Mouse (Mus musculus) embryonic facial prominence, embryonic 11.5 days (tissue): ENCODE measurements around the gene Tes. TPM values are rescaled to one million over a fixed set of nuclear protein-coding genes. Genes with fewer than 3 reads are reported as not detected.

Experiments
- ATAC-seq: fragments of 200-750 bp; cut with Nextera tagmentation; replicated peaks from 2 replicates; pipeline ENCODE4 v1.8.0; 2017; ENCODE audit warnings: low read depth; ENCODE audit not compliant: insufficient number of reproducible peaks, low FRiP score, low TSS enrichment
- DNase-seq: peaks from one replicate; pipeline ENCODE4 v3.0.0-alpha.2; 2015; ENCODE audit warnings: low spot score
- H3K27ac ChIP-seq: fragments of 300-500 bp; sonication (generic); replicated peaks from 2 replicates; pipeline ENCODE4 v1.5.1; 2014; ENCODE audit warnings: mild to moderate bottlenecking, low read depth, low read length, control low read depth
- H3K27me3 ChIP-seq: fragments of 300-500 bp; sonication (generic); 2 replicates; pipeline ENCODE4 v1.6.1; 2014; ENCODE audit warnings: mild to moderate bottlenecking, low read length, moderate library complexity, mixed read lengths; ENCODE audit not compliant: control insufficient read depth, insufficient read depth
- H3K36me3 ChIP-seq: fragments of 300-500 bp; sonication (generic); replicated peaks from 2 replicates; pipeline ENCODE4 v1.6.1; 2014; ENCODE audit warnings: low read depth, mild to moderate bottlenecking, low read length, moderate library complexity, mixed read lengths; ENCODE audit not compliant: control insufficient read depth, insufficient read depth
- H3K4me1 ChIP-seq: fragments of 300-500 bp; sonication (generic); 2 replicates; pipeline ENCODE4 v1.6.1; 2014; ENCODE audit warnings: low read length, mixed read lengths; ENCODE audit not compliant: control insufficient read depth, insufficient read depth
- H3K4me2 ChIP-seq: fragments of 300-500 bp; sonication (generic); 2 replicates; pipeline ENCODE4 v1.6.1; 2014; ENCODE audit warnings: low read depth, mild to moderate bottlenecking, control low read depth, low read length, moderate library complexity
- H3K4me3 ChIP-seq: fragments of 300-500 bp; sonication (generic); 2 replicates; pipeline ENCODE4 v1.5.1; 2014; ENCODE audit warnings: low read depth, low read length, control low read depth
- H3K9ac ChIP-seq: fragments of 300-500 bp; sonication (generic); replicated peaks from 2 replicates; pipeline ENCODE4 v1.6.1; 2014; ENCODE audit warnings: mild to moderate bottlenecking, control low read depth, low read length
- H3K9me3 ChIP-seq: fragments of 300-500 bp; sonication (generic); replicated peaks from 2 replicates; pipeline ENCODE4 v1.6.1; 2016; ENCODE audit warnings: mild to moderate bottlenecking, low read length, inconsistent platforms, mixed read lengths; ENCODE audit not compliant: control insufficient read depth
- WGBS: fragments of 180-500 bp; shearing (Covaris S2); extraction: QIAGEN DNeasy Blood & Tissue Kit; methylation state at CpG from one replicate; pipeline ENCODE4 v1.1.7; 2014; 5-methylcytosine and 5-hydroxymethylcytosine counted together
- polyA plus RNA-seq: library from polyadenylated mRNA; unstranded; fragments of >200 nt; fragmentation: Nextera tagmentation; extraction: Ambion mirVana; gene quantifications from 2 replicates; pipeline ENCODE4 v1.2.1, GENCODE M21; 2014

The Tes gene
- polyA plus RNA-seq, 1 experiment from 2014 or later = 130 TPM

- H3K4me1 ChIP-seq = no peaks in the 10 kb centered on the region
- no peaks in the 10 kb centered on the region for H3K36me3 ChIP-seq
- no peaks in the 10 kb centered on the region for H3K27me3 ChIP-seq
- H3K27ac ChIP-seq = no peak overlapping the region
- DNase-seq = no peak
- H3K4me2 ChIP-seq = no peak overlapping the region
- ATAC-seq = no peak
- H3K4me3 ChIP-seq = no peak overlapping the region
- whole genome bisulfite sequencing = 90% methylated on average over 4 of the region's 4 CpGs
- no peaks in the 10 kb centered on the region for H3K9me3 ChIP-seq
- H3K9ac ChIP-seq = no peak overlapping the region
Observed at GRCm38 (mm10) chr6:17109204-17109603, 44.3 kb downstream of the Tes start.

- WGBS = 59% methylated on average over 6 of the region's 6 CpGs
Observed at GRCm38 (mm10) chr6:17110564-17111100, 45.7 kb downstream of the Tes start.

GRCm38 (mm10) chr6:17112081-17112480, 47.1 kb downstream of the Tes start:
- no peaks in the 10 kb centered on the region for H3K36me3 ChIP-seq
- no peaks in the 10 kb centered on the region; the same call in 1 of the 2 replicates for H3K27me3 ChIP-seq
- no peak overlapping the region for H3K4me3 ChIP-seq
- H3K27ac ChIP-seq = no peak overlapping the region
- H3K4me2 ChIP-seq = no peak overlapping the region
- DNase-seq = no peak
- no peaks in the 10 kb centered on the region for H3K9me3 ChIP-seq
- no peak overlapping the region for H3K9ac ChIP-seq
- 97% methylated on average over 1 of the region's 1 CpGs for WGBS
- no peaks in the 10 kb centered on the region for H3K4me1 ChIP-seq
- no peak for ATAC-seq

More at GRCm38 (mm10) chr6:17110564-17111100, 45.7 kb downstream of the Tes start:
- ATAC-seq (no peak), DNase-seq (peak; percentile 20)
- no peak overlapping the region for H3K4me3 ChIP-seq
- no peaks in the 10 kb centered on the region for H3K27me3 ChIP-seq
- no peak overlapping the region for H3K4me2 ChIP-seq
- H3K9ac ChIP-seq = no peak overlapping the region
- H3K36me3 ChIP-seq = no peaks in the 10 kb centered on the region
- no peak overlapping the region for H3K27ac ChIP-seq
- H3K4me1 ChIP-seq = no peaks in the 10 kb centered on the region
- H3K9me3 ChIP-seq = no peaks in the 10 kb centered on the region

DNA sequence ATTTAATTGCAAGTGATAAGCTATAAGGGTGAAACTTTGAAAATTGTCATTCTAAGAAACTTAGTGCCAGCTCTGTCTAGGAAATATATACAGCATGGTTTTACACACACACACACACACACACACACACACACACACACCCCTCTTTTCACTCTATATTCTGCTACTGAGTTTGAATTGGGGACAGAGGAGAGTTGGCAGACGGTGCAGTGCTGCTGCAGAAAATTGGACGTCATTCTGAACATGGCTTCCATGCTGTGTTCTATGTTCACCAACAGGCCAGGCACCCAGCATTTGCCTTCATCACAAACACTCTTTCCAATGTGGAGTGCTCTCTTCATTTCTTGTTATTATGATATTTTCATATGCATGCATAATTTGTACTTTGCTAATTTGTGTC, 48.0 kb downstream of the Tes start:
- Histone ChIP-seq H3K4me3 (no peak overlapping the region), H3K27ac (no peak overlapping the region), H3K27me3 (no peaks in the 10 kb centered on the region; the same call in 1 of the 2 replicates), H3K4me1 (no peaks in the 10 kb centered on the region), H3K36me3 (no peaks in the 10 kb centered on the region), H3K9ac (no peak overlapping the region), H3K4me2 (no peak overlapping the region), H3K9me3 (no peaks in the 10 kb centered on the region)
- ATAC-seq (no peak), DNase-seq (no peak)
- WGBS = 90% methylated on average over 2 of the region's 2 CpGs

- Histone ChIP-seq H3K36me3 (no peaks in the 10 kb centered on the region), H3K9me3 (no peaks in the 10 kb centered on the region), H3K4me1 (no peaks in the 10 kb centered on the region), H3K9ac (no peak overlapping the region), H3K27ac (no peak overlapping the region), H3K4me3 (no peak overlapping the region), H3K27me3 (no peaks in the 10 kb centered on the region; the same call in 1 of the 2 replicates), H3K4me2 (no peak overlapping the region)
- WGBS = 74% methylated on average over 5 of the region's 5 CpGs
- DNase-seq = no peak
- no peak for ATAC-seq
Observed at GRCm38 (mm10) chr6:17114588-17114987, 49.6 kb downstream of the Tes start.

GRCm38 (mm10) chr6:17115046-17115790, 50.3 kb downstream of the Tes start:
- H3K9ac ChIP-seq = no peak overlapping the region
- ATAC-seq (no peak), DNase-seq (no peak)
- H3K36me3 ChIP-seq = no peaks in the 10 kb centered on the region
- no peak overlapping the region for H3K27ac ChIP-seq
- H3K4me3 ChIP-seq = no peak overlapping the region
- H3K4me2 ChIP-seq = no peak overlapping the region
- no peaks in the 10 kb centered on the region; the same call in 1 of the 2 replicates for H3K27me3 ChIP-seq
- no peaks in the 10 kb centered on the region for H3K4me1 ChIP-seq
- 73% methylated on average over 2 of the region's 2 CpGs for whole genome bisulfite sequencing
- H3K9me3 ChIP-seq = no peaks in the 10 kb centered on the region

DNA sequence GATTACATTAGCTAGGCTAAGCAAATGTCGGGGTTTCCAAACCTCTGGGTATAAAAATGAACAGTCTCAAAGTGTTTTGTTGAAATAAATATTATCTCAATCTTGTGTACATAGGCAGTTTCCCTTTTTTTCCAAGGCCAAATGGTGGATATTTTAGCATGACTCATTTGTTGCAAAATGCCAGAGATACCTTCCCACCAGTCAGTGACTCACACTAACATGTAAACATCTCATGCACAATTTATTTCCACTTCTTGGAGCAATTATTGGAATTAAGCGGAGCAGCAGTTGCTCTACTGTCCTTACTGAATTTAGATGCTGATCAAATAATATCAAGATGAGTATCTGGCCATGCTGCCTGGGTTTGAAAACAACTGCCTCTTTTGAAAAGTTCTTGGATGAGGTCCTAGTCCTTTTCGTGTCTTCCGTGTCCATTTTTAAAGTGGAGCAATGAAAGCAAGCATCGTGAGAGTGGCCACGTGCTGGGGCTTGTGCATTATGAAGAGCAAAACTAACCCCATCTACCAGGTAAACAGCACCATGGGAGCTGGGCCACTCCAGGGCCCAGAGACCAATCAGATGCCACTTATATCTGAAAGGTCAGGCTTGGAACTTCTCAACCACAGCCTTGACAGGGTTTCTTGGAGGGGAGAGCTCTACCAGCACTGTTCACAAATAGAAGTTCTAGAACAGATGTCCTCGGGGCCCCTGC, 54.7 kb downstream of the Tes start:
- Histone ChIP-seq H3K4me2 (no peak overlapping the region), H3K4me1 (no peaks in the 10 kb centered on the region), H3K9ac (no peak overlapping the region), H3K27me3 (no peaks in the 10 kb centered on the region; the same call in 1 of the 2 replicates), H3K27ac (no peak overlapping the region), H3K9me3 (no peaks in the 10 kb centered on the region), H3K4me3 (no peak overlapping the region), H3K36me3 (no peaks in the 10 kb centered on the region)
- DNase-seq (no peak), ATAC-seq (no peak)
- 86% methylated on average over 7 of the region's 7 CpGs for WGBS

GRCm38 (mm10) chr6:17140021-17140420, 75.1 kb downstream of the Tes start:
- no peaks in the 10 kb centered on the region for H3K4me1 ChIP-seq
- H3K36me3 ChIP-seq = no peaks in the 10 kb centered on the region
- H3K9me3 ChIP-seq = no peaks in the 10 kb centered on the region
- H3K27me3 ChIP-seq = no peaks in the 10 kb centered on the region
- H3K9ac ChIP-seq = no peak overlapping the region
- WGBS = 69% methylated on average over 2 of the region's 2 CpGs
- no peak overlapping the region for H3K27ac ChIP-seq
- H3K4me2 ChIP-seq = no peak overlapping the region
- H3K4me3 ChIP-seq = no peak overlapping the region
- DNase-seq = no peak
- no peak for ATAC-seq
